Mouse (Mus musculus) ZHBTc4 (cell line): Measurements from ENCODE around the gene Noa1.
A peak's percentile ranks its signal among the peaks of the same experiment; 100 is the strongest.

Experiments used
- DNase-seq: peaks from one replicate; pipeline ENCODE4 v3.0.0-alpha.2; 2011; ENCODE audit warnings: low read depth, low spot score

Noa1 gene

DNA sequence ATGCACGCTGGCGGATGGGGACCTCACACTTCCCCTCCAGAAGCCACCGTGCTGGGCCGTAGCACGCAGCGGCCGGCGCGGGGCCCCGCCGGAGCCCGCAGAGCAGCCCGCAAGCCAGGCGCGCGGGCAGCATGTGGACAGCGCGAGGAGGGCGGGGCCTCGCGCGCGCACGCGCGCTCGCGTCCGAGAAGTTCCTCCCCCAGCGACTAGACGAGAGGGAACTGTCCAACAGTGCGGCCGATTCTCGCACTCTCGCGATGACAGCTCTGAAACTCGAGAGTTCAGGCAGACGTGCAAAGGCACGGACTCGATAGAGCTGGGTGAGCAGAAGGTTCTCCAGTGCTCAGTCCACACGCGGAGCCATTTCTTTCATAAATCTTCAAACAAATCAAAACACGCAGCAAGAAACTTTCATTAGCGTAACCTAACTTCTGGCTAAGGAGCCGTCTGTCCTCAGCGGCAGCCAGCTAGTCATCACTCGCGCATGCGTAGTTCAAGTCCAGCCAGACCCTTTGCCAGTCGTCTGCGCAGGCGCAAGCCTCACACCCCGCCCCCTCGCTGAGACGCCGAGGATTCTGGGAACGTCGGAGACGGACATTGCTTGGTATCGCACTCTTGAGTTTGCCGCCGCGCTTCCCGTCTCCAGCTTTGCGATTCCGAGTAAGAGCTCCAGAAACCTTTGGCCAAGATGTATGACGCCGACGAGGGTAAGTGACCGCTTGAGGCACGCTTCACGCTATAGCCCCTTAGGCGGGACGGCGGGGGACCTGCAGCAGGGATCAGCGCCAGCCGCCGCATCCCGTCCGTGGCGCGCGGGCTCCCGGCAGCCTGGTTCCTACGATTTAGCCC is at the start of gene Noa1, which contains the start of gene Polr2b:
TSS of gene Noa1 (minus strand) at position 161 of the 849 bp plus-strand sequence.
TSS of gene Polr2b (plus strand) at position 224 of the 849 bp plus-strand sequence.
- DNase-seq: peak; percentile 98

DNA sequence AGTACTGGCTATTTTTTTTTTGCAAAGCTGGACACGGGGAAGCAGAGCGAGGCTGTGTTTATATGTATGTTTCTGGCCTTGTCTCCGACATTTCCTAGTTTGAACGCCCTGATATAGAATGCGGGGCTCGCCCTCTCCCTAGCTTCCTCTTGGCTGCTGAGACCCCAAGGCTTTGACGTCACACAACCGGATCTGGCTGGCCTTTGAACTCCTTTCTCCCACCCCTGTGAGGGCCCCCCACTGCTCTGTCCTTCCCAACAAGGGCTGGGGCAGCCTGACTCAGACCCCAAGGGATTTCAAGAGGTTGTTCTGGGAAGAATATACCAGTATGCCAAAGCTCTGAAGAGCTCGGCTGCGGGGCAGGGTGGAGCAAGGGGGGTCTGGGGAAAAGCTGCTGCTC is 48.5 kb upstream of the Noa1 start:
- peak; percentile 43 for DNase-seq

DNA sequence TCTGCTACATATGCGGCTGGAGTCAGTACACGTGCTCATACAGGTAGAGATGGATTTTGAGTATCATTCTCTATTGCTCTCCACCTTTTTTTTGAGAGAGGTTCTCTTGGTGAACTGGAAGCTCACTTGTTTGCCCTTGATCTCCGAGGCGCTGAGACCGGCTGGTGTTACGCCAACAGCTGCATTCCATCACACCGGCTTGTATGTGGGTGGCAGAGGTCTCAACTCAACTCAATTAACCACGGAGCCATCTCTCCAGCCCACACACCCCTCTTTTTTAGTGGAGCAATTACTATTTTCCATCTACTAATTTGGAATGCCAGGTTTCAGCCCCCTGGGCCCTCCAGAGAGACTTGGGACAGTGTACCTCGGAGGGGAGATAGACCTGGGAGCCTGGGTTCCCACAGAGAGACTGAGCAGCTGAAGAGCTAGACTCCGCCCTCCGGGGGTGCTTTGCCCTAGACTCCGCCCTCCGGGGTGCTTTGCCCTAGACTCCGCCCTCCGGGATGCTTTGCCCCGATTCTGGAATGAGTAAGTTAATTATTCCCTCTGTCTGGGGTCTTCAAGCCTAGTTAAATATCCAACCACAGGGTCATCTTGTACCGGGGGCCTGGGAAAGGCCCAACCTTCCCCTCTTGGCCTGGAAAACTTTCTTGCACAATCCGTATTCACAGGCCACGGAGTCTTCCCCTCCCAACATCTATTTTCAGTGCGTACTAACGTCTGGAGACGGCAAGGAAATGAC is 47.7 kb upstream of the Noa1 start:
- peak; percentile 71 for DNase-seq

DNA sequence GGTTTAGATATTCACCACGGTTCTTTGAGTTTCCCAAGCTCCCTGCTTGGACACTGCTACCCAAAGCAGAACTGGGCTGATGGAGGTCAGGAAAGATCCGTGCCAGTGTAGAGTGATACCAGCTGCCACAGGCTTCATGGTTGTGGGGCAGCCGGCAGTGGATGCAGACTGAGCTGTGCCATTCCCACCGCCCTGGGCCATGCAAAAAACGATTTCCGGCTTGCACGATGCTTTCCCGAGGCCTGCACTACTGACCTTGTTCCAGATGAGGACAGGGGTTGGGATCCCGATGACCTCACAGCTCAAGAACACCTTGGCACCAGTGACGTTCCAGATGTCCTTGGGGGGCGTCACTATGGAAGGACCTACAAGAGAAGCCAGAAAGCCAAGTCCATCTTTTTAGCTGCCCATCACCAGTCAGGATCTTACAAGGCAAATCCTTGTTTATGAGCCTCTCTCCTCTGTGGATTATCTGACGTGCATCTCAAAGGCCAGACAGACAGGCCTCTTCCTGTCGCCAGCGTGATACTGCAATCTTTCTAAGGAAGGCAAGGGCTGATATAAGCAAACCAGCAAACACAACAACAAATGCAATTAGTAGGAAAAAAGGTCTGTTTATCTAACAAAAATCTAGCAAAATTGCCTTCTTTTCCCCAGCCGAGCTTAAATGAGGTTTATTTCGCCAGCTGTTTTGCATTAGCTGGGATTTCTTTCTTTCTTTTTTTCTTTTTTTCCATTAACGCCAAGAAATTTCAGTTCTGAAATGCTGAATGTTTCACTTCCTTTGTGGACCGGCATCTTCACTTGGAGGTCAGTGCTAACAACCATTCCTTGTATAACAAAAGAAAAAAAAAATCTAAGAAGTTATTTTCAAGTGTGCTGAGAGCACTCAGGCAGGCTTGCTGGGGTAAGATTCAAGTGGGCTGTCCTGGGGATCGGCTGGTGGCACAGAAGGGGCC is 45.7 kb upstream of the Noa1 start:
- DNase-seq: no peak

DNA sequence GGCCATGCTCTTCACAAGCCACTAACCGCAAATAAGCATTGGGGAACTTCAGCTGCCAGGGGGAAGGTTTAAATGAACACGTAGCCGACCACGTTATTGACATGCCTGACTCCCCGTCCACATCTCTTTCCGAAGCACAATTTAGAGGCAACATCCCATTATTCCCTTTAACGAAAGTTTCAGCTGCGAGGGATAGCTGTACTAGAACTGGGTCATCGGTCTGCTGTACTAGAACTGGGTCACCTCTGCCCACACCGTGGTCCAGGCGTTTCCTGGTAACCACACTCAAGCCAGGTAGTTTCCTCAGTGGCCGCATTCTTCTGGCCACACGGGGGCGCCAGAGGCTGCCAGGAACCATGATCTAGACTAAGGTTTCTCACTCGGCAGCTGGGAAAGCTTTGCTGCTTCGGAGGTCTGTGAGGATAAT is 44.5 kb upstream of the Noa1 start:
- peak; percentile 87 for DNase-seq

DNA sequence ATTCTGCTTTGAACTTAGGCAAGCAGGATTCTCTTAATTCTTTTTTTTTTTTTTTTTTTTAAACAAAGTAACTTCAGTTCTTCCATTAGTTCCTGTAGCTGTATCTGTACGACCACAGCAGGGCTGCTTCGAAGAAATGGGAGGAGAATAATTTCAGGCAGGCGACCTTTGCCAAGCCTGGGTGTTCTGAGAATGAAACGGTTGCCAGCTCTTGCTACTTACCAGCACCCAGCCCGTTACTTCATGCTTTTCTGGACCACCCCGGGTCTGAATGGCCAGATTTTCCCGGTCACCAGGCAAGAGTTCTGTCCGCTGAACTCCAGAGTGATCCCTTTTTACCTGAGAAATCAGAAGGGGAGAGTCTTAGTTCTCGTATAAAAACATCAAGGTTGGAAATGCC is 41.8 kb upstream of the Noa1 start:
- DNase-seq: no peak

DNA sequence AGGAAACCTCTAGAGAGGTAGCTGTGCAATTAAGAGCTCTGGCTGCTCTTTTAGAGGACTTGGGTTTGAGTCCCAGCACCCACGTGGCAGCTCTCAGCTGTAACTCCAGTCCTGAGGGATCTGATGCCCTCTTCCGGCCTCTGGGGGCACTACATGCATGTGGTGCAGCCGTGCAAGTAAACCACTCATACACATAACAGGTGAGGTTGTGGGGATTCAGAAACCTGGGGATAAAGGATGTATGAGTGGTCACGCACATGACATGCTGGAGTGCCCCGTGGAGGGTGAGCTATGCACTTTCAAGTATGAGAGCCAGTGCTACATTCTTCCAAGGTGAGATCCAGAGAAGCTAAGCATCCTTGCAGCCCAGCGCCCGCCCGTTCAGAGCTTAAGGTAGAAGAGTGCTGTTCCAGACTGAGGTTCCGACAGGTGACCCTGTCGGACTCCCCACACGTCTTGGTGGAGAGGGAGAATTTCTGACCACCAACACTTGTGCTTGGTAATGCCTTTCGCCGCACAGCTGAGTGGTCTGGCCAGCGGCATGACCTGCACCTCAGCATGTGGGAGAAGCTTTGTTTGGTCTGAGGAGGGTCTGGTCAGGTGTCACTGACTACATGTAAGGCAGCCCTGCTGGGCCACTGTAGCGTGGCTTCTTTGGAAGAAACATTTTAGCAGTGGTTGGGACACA is 40.2 kb upstream of the Noa1 start:
- DNase-seq: peak; percentile 87

DNA sequence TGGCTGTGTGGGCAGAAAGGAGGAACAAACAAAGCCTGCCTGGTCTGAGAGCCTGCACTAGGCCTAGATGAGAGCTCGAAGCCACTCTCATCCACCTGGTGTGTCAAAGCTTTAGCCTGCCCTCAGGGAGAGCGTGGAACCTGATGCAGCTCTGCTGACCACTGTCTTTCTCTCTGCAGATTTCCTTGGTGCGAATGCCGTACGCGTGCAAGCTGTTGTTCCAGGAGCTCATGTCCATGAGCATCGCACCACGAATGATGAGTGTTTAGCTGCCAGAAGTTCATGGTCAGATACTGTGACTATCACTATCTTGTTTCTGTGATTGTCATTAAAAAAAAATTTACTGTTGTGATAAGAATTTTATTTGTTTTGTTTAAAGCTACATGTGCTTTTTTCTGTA is 39.0 kb upstream of the Noa1 start:
- no peak for DNase-seq

DNA sequence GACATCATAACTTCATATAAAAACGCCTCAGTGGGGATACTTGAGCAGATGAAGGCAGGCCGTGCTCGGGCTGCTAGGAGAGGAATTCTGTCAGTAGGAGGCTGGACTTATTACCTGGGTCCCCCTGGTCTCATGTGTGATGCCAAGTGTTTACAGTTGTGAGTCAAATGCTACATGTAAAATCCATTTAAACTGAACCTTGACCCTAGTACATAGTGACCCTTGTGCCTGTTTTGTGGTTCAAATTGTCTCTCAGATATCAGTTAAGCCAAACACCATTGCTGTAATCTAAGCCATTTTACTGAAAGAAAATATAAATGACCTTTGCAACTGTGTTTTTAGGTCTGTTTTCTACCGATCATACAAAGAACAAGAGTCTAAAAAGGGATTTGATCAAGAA is 30.1 kb upstream of the Noa1 start:
- DNase-seq: no peak

DNA sequence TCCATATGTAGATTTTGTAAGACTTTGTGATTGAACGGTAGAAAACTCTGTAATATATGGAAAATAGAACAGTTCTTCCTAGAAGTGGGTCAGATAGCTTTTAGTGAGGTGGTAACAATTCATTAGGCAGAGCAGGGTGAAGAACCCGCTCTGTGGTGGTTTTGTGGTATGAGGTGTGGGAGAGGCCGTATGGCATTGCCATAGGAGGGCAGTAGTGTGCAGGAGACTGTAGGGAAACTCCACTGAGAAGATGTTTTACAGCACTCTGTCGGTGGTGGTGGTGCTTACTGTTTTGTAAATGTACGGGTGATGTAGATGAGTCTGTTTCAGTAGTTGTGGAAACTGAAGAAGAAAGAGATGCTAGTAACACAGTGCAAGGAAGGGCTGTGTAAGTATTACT is 20.3 kb upstream of the Noa1 start:
- peak; percentile 51 for DNase-seq

DNA sequence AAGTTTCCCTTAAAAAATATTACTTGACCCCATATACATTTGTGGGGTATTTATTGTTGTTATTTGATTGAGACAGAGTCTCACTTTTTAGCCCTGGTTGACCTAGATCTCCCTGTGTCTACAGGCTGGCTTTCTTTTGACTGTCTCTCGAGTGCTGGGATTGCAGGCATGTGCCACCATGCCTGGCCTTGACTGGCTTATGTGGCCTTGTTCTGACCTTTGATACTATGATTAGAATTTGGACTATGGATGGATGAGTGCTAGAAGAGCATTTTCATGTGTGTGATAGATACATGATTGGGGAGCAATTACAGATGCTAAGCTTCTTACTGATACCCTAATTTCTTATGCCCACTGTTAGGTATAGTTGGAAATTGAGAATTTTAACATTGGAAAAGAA is 15.1 kb upstream of the Noa1 start:
- no peak for DNase-seq

DNA sequence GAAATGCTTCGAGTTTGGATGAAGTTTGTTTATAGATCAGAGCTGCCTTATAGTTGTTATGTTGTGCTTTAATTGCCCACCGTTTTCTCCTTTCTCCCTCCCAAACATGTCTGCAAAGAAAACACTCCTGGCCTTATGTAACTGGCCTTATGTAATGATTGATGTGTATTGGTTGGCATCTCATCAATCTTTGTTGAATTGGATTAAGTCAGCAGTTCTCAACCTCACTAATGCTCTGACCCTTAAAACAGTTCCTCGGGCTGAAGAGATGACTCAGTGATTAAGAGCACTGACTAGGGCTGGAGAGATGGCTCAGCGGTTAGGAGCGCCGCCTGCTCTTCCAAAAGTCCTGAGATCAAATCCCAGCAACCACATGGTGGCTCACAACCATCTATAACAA is 5.1 kb upstream of the Noa1 start:
- DNase-seq: no peak

DNA sequence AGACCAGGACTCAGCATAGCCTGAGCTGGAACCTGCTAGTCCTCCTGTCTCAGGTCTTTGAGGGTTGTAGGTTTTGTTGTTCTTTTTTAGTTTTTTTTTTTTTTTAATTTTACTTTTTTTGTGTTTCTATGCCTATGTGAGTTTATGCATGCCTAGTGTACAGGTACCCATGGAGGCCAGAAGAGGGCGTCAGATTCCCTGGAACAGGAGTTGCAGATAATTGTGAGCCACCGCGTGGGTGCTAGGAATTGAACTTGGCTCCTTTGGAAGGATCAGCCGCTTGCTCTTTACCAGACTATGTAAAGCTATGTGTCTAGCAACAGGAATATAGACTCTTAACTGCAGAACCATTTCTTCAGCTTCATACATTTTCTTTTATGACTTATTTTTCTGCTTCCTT is 4.3 kb upstream of the Noa1 start:
- DNase-seq: peak; percentile 63

DNA sequence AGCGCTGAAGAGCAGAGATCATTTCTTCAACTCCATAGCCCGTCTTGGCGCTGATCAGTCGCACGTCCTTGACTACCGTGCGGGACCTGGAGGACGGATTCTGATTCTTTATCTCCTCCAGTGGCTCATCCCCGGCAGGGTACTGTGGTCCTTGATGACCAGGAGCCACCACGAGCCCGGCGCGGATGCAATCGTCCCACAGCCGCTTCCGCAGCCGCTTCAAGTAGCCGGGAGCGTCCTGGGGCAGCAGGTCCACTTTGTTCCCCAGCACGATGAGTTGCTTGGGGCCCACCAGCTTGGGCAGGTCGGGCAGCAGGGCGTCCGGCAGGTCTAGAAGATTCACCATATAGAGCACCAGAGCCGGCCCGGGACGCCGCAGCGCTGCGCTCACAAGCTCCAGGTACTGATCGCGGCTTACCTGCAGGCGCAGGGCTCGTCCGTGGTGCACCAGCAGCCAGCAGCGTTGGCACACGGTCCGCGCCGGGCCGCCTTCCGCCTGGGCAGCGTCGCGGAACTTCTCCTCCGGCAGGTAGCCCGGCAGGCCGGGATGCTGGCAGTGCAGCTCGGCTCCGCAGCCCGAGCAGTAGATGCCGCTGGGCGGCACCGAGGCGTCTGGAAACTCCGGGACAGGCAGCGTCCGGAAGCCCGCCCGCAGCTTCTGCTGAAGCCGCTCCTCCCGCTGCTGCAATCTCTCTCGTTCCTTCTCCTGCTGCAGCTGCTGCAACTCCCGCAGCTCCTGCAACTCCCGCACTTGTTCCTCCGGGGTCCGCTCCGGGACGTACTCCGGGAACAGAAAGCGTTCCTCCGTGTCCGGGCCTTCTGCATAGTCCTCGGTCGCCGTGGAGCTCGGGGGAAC is 605 bp downstream of the Noa1 start:
- peak; percentile 61 for DNase-seq

DNA sequence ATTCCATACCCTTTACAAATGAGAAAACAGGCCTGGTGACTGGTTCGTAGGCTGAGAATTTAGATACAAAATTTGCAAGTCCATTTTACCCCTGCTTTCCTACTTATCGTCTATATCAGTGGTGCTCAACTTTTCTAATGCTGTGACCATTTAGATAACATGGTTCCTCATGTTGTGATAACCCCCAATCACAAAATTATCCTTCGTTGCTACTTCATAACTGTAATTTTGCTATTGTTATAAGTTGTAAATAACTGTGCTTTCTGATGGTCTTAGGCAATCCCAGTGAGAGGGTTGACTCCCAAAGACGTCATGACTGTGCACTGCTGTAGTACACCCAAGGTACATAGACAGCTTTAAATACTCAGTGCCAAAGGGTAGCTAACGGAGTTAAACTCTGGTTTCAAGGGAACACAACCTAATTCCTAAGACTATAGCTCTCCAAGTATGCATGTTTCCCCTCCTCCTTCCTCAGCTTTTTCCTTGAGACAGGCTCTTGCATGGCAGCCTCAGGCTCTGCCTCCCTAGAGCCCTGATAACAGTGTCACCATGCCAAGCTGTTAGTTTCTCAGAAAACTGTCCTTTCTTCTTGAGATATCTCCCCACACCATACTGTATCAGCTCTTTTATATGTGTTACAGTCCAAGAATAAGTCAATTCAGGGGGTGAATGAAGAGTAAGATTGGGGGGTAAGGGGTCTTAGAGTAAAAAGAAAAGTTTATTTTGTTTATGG is 1.9 kb downstream of the Noa1 start:
- DNase-seq: no peak

DNA sequence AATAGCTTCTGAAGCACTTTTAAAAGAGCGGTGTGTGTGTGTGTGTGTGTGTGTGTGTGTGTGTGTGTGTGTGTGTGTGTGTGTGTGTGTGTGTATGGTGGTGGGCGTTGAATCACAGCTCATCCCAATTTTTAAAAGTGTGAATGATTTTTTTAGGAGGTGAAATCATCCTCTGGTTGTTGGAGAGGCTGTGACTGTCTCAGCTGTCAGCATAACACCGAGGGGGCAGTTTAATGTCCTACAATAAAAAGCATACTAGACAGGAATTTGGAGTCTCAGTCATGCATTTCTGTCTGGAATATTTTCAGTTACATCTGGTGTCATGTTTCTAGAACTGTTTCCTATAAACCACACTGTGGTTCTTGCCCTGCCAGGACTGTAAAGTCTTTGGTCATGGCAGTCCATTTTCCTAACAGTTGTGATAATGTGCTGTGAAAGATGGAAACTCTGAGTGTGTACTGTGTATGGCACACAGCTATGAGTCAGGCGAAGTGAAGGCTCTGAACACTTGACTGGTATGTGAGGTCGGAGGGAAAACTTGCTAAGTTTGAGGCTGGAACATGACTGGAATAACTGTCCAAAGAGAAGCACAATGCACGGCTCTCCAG is 8.5 kb downstream of the Noa1 start:
- DNase-seq: no peak

DNA sequence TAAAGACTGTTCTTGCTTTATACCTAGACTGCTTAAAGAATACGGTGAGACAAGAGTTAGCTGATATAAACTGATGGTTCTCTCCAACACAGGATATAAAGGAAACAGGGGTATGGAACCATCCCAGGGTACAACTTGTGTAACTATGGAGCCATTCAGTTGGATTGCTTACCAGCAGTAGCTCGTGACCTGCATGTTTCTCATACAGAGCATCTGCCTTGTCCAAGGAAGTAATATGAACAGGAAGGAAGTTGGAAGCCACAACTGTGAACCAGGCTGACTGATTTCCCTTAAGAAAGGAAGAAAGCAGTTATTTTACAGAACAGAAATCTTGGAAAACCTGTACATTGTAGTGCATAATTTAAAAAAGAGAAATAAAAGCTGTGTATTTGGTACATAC is 10.4 kb downstream of the Noa1 start:
- no peak for DNase-seq

DNA sequence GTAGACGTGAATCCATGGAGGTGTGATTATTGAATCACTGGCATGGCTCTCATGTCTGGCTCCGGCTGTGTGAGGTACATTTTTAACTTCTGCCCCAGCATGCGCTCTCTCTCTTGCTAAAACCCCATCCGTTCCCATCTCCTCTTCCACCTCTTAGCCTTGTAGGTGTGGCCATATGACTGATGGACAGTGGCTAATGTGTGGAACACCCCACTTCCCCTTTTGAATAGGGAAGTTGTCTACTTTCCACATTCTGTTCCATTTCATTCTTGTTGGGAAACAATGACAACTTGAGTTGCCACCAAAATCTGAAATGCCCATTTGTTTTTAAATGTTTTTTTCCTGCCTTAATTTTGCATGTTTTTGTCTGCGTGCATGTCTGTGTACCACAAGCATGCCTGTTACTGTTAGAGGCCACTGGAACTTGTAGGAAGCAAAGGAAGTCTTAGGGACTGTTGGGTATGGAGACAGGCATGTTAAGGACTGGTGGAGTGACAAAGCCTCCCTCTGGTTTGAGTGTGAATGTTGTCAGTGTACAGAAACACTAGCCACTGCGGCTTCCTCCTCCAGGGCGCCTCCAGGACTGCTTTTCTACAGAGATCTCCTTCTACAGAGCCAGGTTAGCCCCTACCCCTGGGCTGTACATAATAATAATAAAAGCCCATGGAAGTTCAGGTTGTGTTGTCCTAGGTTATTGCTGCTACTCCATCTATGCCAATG is 16.9 kb downstream of the Noa1 start:
- DNase-seq: no peak
